In the genomic region with DNA sequence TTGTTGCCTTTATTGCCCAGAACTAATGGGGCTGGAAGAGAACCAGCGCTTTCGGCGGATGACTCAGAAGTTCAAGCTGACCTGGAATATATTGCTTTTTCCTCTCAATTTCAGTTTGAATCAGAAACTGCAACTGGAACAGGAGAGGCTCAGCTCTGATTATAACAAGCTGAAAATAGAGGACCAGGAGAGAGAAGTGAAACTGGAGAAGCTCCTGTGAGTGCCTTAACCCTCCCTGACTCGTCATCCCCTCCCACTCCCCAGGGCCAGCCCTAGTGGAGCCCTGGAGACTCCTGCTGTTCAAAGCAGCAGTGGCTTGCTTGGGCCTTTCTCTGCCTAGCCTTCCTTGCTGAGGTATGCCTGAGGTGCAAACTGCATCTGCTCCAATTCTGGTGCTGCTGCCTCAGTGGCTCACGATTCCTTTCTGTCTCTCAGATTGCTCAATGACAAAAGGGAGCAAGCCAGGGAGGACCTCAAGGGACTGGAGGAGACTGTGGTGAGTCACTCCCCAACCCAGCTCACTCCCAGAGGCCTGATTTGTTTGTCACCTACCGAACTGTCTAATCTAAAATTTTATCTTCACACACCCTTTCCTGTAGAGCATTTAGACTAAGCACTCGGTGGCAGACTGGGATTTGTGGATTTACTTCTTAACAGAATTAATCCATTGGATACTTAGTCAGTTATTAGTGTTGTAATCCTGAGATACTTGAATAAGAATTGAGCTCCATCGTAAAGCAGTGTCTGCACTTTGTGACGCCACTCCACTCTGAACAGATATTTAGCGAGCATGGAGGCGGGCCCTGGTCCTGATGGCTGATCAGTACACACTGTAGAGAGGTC, we compare ENCODE assay signal across 8 mouse cellular contexts. TPM values are rescaled to one million over a fixed set of nuclear protein-coding genes. Genes with fewer than 3 reads are reported as not detected.
DNase-seq lines count a peak whose midpoint lies in the region; ATAC-seq and TF ChIP-seq lines count a peak whose summit lies in the region.

No protein-coding gene starts in this region.

- no peak for ATAC-seq in heart, embryonic 12.5 days (ENCODE audit: insufficient number of reproducible peaks, low FRiP score)
- ATAC-seq in limb, embryonic 14.5 days (ENCODE audit: low FRiP score, low read depth) = peak; percentile 60
- ATAC-seq in CD4-positive, CD25-positive, alpha-beta regulatory T cell, adult 4 months = no peak

- no peak for DNase-seq in heart, postnatal 36 days
- peak; percentile 78 for DNase-seq in 3T3-L1 (ENCODE audit: low read depth, low spot score)
- peak; percentile 59 for DNase-seq in limb, embryonic 14.5 days (ENCODE audit: low spot score)
- DNase-seq in spleen, adult 18-20 months = no peak
- DNase-seq in urinary bladder, postnatal 10 days (ENCODE audit: low spot score) = no peak

- H3K4me1 ChIP-seq in heart, embryonic 12.5 days (replicated peaks) = peaks cover 30% of the 10 kb centered on the region
- H3K4me1 ChIP-seq in bone marrow, adult 2 months (ENCODE audit: control insufficient read depth, insufficient read depth, low read length) = peaks cover 2% of the 10 kb centered on the region
- peaks cover 6% of the 10 kb centered on the region; the same call in 1 of the 2 replicates for H3K4me1 ChIP-seq in limb, embryonic 14.5 days (ENCODE audit: control insufficient read depth, insufficient read depth, low read length)

- no peak for TF ChIP-seq CTCF in bone marrow, adult 2 months (IDR thresholded peaks at IDR 0.05; ENCODE audit: control insufficient read depth, insufficient read depth, low read length)

- no peak overlapping the region for H3K4me3 ChIP-seq in heart, embryonic 12.5 days
- no peak overlapping the region for H3K4me3 ChIP-seq in bone marrow, adult 2 months (replicated peaks; ENCODE audit: control insufficient read depth, low read depth, low read length)
- no peak overlapping the region for H3K4me3 ChIP-seq in limb, embryonic 14.5 days (replicated peaks; ENCODE audit: low read length)

- 0 out of 2 replicates have a peak overlapping the region, but pooled peaks have one; percentile 35 for H3K4me2 ChIP-seq in heart, embryonic 12.5 days
- no peak overlapping the region for H3K4me2 ChIP-seq in limb, embryonic 14.5 days (replicated peaks; ENCODE audit: low read depth, low read length, severe bottlenecking)

- H3K27me3 ChIP-seq in heart, embryonic 12.5 days (replicated peaks) = no peaks in the 10 kb centered on the region
- no peaks in the 10 kb centered on the region for H3K27me3 ChIP-seq in limb, embryonic 14.5 days (ENCODE audit: control insufficient read depth, insufficient read depth, low read length)

- no peak overlapping the region for H3K9ac ChIP-seq in heart, embryonic 12.5 days
- no peak overlapping the region for H3K9ac ChIP-seq in limb, embryonic 14.5 days (ENCODE audit: low read depth, low read length, severe bottlenecking)

- no peak for TF ChIP-seq POLR2A in bone marrow, adult 2 months (IDR thresholded peaks at IDR 0.05; ENCODE audit: borderline replicate concordance, control insufficient read depth, low read depth, low read length)
- TF ChIP-seq POLR2A in limb, embryonic 14.5 days (IDR thresholded peaks at IDR 0.05; ENCODE audit: borderline replicate concordance, extremely low read depth, insufficient read depth, insufficient read length) = no peak

- no peaks in the 10 kb centered on the region for H3K9me3 ChIP-seq in heart, embryonic 12.5 days (replicated peaks)
- H3K9me3 ChIP-seq in limb, embryonic 14.5 days (ENCODE audit: control insufficient read depth, low read length) = no peaks in the 10 kb centered on the region

- no peak overlapping the region for H3K27ac ChIP-seq in heart, embryonic 12.5 days (ENCODE audit: poor library complexity, severe bottlenecking)
- 0 out of 2 replicates have a peak overlapping the region, but pooled peaks have one; percentile 45 for H3K27ac ChIP-seq in bone marrow, adult 2 months (ENCODE audit: control insufficient read depth, insufficient read depth, low read depth, low read length, poor library complexity)
- no peak overlapping the region for H3K27ac ChIP-seq in limb, embryonic 14.5 days (replicated peaks; ENCODE audit: low read depth, low read length)

- intact Hi-C loops in heart, postnatal 36 days (cut with DNase I) = no loop called here

- no peaks in the 10 kb centered on the region for H3K36me3 ChIP-seq in heart, embryonic 12.5 days
- peaks cover 17% of the 10 kb centered on the region for H3K36me3 ChIP-seq in limb, embryonic 14.5 days (ENCODE audit: control insufficient read depth, insufficient read depth, low read length)

- WGBS in heart, embryonic 12.5 days = 44% methylated on average over 11 of the region's 11 CpGs
- 50% methylated on average over 11 of the region's 11 CpGs for WGBS in bone marrow, adult 2 months
- WGBS in limb, embryonic 14.5 days = 47% methylated on average over 11 of the region's 11 CpGs

RNA-seq across cellular contexts. Expression of gene Lypd6b, which starts 43.0 kb away (rescaled TPM):
- polyA plus RNA-seq in heart, embryonic 12.5 days (2016; fragmentation: Nextera tagmentation; extraction: Ambion mirVana) = 2.6 and 3.8 TPM in 2 replicates
- total RNA-seq in heart, postnatal 36 days (2021) = not detected
- not detected in 2 replicates for polyA plus RNA-seq in bone marrow, adult 2 months (2011; ENCODE audit: insufficient read depth, insufficient read length, low replicate concordance, missing spikeins)
- polyA plus RNA-seq in limb, embryonic 14.5 days (2012; rRNA removed) = 4.5 and 5.6 TPM in 2 replicates
- 14.9 and 16.5 TPM in 2 replicates for polyA plus RNA-seq in limb, embryonic 14.5 days (2014; fragmentation: Nextera tagmentation; extraction: Ambion mirVana)
- under 1 TPM; 0.19 to 0.79 TPM for polyA plus RNA-seq in CD4-positive, CD25-positive, alpha-beta regulatory T cell, adult 4 months (2017; shearing (Covaris generic))

Comparison
In these comparisons a context has a peak if more than half of its experiments do, and no peak if none do; other contexts are left out.
1. DNase-seq: peak in 3T3-L1 (single experiment) and limb, embryonic 14.5 days (single experiment); none in heart, postnatal 36 days (0 of 2), spleen, adult 18-20 months (0 of 2) and urinary bladder, postnatal 10 days (single experiment).